Mouse (Mus musculus): Measurements from ENCODE around the gene Olfr957.
A peak's percentile ranks its signal among the peaks of the same experiment; 100 is the strongest.

Gene Olfr957

DNA sequence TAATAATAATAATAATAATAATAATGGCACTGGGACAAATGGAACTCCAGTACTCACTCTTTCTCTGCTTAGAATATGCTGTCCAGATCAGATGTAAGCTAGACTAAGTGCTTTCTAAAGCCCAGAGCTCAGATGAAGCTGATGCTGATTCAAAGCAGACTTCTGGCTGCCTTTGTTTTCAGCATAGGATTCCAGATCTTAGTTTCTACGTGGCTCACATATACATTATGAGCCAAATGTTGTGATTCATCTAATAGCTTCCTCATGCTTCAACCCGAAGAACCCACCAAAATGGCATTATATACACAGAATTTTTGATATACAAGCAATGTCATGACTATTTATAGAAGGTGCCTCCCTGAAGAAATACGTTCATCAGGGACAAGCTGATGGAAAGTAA, at the start of gene Olfr957:
Olfr957 (minus strand) TSS at position 279 of the 400 bp plus-strand sequence.
- no peak for DNase-seq (ENCODE audit: low spot score)

DNA sequence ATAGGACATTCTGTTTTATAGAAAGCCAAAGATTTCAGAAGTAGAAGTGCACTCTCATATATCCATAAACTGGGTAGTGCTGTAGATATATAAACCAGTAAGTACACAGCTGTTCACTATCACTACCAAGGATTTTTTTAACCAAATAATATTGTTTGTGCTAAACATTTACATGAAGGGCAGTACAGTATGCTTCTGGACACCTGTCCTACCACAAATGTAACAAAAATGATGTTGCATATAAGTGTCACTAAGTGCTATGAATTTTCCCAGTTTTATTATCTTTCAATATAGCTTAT, 42.7 kb upstream of the Olfr957 start:
- DNase-seq (ENCODE audit: low spot score) = no peak

DNA sequence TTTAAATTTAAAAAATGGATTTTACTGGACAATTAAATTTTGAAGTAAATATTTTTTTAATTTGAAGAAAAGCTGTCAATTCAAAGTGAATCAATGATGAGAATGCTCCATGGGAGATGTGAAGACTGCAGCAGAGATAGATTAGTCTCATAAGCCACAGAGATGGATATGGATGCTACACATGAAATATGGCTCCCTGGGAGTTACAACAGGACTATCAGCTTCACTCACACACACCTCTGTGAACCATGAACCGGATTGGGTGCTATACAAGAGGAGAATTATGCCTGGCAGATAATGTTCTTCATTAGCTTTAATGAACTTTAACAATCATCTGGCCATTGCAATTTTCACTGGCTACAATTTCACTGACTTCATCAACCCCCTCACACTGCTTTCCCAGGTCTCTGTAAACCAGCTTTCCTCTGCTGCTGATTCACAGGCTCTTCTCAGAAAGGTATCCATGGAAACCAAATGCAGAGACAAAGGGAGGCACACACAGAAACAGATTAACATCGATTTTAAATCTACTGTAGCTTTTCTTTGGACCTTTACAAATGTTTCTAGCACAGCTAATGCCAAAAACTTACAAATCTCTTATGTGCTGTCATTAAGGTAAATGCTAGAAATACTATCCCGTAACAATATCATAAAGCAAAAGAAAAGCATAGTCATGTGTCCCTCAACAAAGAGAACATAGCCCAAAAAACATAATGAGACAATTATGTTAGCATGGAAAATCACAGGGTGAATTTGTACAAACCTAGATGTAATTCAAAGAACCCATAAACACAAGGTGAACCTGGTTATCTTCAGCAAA, 42.1 kb upstream of the Olfr957 start:
- DNase-seq (ENCODE audit: low spot score) = peak; percentile 40

DNA sequence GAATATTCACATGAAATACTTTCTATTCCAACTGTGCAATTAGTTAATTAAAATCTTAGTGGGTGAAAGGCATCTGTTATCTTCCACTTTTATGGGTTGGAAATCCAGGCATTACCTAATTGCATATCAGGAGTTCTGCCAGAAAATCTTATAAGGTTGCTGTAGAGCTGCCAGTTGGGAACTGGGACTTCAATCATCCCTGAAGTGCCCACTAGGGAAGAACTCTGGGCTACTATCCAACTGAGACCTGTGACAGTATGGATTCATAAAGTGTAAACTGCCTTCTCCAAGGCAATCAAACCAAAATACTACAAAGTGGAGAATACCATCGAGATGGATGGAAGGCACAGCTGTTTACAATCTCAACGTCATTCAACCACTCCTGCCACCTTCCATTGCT, 38.3 kb upstream of the Olfr957 start, which contains the start of gene Olfr958:
Olfr958 (minus strand) TSS at position 109 of the 400 bp plus-strand sequence.
- DNase-seq (ENCODE audit: low spot score) = no peak

DNA sequence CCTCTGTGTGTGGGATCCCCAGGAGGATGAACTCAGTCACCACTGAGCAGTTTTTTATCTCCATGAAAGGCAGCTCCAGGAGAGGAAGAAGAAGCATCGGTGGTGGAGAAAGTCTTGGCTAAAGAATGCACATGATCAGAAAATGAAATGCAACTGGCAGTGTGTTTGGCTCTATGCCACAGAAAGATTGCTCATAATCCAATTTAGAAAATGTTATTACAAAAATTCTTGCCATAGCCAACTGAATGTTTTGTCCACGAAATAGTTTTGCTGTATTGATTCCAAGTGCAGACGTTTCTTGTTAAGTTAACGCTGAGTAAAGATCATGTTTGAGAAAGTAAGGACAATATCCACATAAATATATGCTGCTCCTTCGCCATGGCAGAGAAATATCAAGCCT, 35.2 kb upstream of the Olfr957 start:
- DNase-seq (ENCODE audit: low spot score) = no peak

DNA sequence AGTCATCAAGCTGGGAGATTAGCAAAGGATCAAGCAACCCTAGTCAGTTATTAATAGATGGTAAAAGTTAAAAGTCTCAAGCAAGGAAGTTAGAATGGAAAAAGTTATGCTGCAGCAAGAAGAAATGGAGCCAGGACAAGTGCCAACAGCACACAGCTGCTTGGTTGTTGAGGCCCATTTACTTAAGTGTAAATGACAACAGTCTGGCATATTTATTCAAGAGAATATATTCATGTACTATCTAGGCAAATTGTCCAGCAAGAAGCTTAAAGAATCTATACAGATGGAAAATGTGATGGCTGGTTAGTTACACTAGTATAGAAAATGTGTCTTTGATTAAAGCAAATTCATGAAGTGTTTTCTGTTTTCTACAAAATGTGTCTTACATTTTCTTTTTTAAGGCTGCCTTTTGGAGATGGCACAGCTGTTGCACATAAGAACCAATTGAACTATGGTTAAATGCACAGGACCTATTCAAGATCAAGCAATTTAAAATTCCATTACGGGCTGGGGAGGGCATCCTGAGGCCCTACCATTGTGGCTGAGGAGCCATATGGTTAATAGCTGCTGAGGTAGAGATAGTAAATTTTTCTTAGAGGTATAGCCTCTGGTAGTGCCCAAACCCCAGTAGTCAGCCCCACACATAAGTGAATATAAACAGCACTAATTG, 8.1 kb upstream of the Olfr957 start:
- no peak for DNase-seq (ENCODE audit: low spot score)

DNA sequence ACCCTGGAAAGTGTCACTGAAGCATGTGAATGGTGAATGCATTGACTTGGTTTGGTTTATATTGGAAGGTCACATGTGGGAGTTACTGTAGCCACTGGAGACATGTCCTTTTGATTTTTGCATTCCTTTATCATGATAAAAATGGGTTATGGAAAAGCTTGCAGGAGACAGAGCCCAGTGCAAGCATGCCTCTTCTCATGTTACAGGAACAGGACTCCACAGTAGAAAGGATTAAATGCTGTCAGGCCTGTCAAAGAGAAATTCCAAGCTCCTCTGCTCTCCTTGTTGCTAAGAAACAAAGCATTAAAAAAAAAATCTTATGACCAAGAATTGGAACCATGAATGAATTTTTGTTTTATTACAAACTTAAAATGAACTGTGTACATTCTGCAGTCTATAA, 3.0 kb upstream of the Olfr957 start:
- peak; percentile 12 for DNase-seq (ENCODE audit: low spot score)

DNA sequence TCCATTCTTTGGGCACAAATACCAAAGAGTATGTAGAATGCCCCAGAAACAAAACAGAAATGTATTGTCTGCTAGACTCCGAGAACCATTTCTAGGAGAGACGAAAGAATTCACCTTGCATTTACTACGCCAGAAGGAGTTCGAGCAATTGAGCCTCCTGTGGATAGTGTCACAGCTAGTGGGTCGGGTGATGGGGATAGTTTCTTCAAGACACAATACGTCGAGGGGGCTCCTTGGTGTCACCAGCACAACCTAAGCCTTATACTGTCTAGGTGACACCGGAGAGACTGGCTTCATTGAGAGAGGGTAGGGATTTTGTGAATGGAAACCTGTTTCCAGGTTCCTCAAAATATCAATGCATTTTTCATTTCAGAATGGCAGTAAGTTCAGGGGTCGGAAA, 6.2 kb downstream of the Olfr957 start:
- DNase-seq (ENCODE audit: low spot score) = no peak

DNA sequence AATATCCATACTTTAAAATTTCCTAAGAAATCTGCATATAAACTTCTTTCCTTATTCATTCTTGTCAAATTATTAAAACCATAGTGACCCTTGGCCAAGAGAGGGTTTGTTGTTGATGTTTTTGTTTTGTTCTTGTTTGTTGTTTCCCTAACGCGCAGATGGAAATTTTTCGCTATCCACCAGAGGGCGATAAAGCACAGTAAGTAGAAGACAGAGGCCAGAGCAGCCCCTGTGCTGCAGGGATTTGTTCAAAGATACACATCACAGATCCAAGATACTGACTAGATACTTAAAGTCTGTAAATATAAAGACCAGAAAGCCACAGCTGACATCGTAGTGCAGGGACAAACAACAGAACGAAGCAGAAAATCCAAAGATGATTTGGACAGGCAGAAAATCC, 6.6 kb downstream of the Olfr957 start:
- DNase-seq (ENCODE audit: low spot score) = peak; percentile 81

DNA sequence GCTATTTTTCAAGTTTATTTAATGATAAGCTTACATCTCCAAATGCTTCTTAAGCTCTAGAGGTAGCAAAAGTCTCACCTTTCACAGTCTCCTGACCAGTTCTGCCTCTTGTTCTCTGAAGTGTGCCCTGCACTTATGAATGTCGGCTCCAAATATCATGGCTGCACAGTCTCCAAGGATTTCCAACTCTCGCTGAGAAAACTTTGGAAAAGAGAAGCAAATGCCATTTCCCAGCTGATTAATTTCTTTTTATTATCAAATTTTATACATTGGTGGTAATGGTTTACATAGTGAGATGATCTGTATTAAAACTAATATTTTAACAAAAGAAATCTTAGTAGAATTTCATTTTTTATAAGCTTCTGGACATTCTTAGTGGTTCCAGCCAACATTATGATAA, 21.7 kb downstream of the Olfr957 start, which contains the start of gene Olfr44:
Olfr44 (minus strand) TSS at position 101 of the 400 bp plus-strand sequence.
- DNase-seq (ENCODE audit: low spot score) = no peak

DNA sequence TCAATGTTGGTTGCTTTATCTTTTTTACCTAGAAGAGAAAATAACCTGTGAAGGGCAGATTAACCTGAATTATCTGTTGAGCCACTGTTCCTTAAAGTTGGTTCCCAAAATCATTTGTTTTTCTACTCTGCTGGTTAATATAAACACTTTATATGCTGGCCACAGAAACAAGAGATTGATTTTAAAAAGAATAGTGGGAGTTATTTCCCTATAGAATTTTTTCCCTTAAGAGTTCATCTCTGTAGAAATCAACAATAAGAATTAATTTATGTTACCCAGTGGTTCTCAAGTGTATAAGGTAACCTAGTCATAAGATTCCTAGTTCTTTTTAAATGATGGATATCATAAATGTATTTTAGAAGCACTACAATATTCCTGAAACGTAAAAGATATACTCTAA, 43.8 kb downstream of the Olfr957 start, which contains the start of gene Olfr955:
Olfr955 (minus strand) TSS at position 101 of the 400 bp plus-strand sequence.
- no peak for DNase-seq (ENCODE audit: low spot score)

Data from embryo, embryonic 10.5 days (tissue).